Mouse (Mus musculus): Measurements from ENCODE around the gene Lect2.

The Lect2 gene

GRCm38 (mm10) chr13:56566336-56566735 is 18.0 kb upstream of the Lect2 start:
- ChIA-PET POLR2A (no interaction called here), CTCF (interaction anchor here (0.6 to 1.0 kb wide), 4 partner anchors 35 to 665 kb away, joined by 3 to 5 read pairs (median 4); no protein-coding TSS in a partner anchor)

- POLR2A ChIA-PET: no interaction called here
- CTCF ChIA-PET: interaction anchor here (0.5 to 1.7 kb wide), 20 partner anchors 9 to 1368 kb away, joined by 3 to 7 read pairs (median 4); no protein-coding TSS in a partner anchor
Measured at GRCm38 (mm10) chr13:56563075-56563474, 14.8 kb upstream of the Lect2 start.

- CTCF ChIA-PET: interaction anchor here in 1 of 4 experiments (0.7 kb wide), 1 partner anchor 86 kb away, joined by 3 read pairs; no protein-coding TSS in a partner anchor
- POLR2A ChIA-PET: no interaction called here
Measured at GRCm38 (mm10) chr13:56561129-56561528, 12.8 kb upstream of the Lect2 start.

- POLR2A ChIA-PET: interaction anchor here in 1 of 4 experiments (0.5 kb wide), 1 partner anchor 418 kb away, joined by 3 read pairs; no protein-coding TSS in a partner anchor
- CTCF ChIA-PET: no interaction called here
Measured at GRCm38 (mm10) chr13:56559841-56560370, 11.6 kb upstream of the Lect2 start.

- POLR2A ChIA-PET: no interaction called here
Measured at GRCm38 (mm10) chr13:56558811-56559210, 10.5 kb upstream of the Lect2 start.

GRCm38 (mm10) chr13:56556701-56557100 is 8.4 kb upstream of the Lect2 start:
- ChIA-PET CTCF (interaction anchor here in 3 of 4 experiments (0.5 to 1.6 kb wide), 4 partner anchors 14 to 202 kb away, joined by 3 to 6 read pairs (median 4); no protein-coding TSS in a partner anchor), POLR2A (no interaction called here)

More at GRCm38 (mm10) chr13:56558811-56559210, 10.5 kb upstream of the Lect2 start:
- CTCF ChIA-PET: interaction anchor here in 1 of 4 experiments (0.6 kb wide), 1 partner anchor 201 kb away, joined by 3 read pairs; no protein-coding TSS in a partner anchor

- CTCF ChIA-PET: interaction anchor here (0.5 to 2.1 kb wide), 10 partner anchors 13 to 203 kb away, joined by 3 to 7 read pairs (median 4); no protein-coding TSS in a partner anchor
- POLR2A ChIA-PET: no interaction called here
Measured at GRCm38 (mm10) chr13:56555957-56556356, 7.7 kb upstream of the Lect2 start.

- CTCF ChIA-PET: interaction anchor here (0.6 to 2.1 kb wide), 9 partner anchors 9 to 850 kb away, joined by 3 to 7 read pairs (median 4); no protein-coding TSS in a partner anchor
- POLR2A ChIA-PET: interaction anchor here in 2 of 4 experiments (0.6 to 1.1 kb wide), 2 partner anchors 15 to 606 kb away, joined by 3 read pairs; no protein-coding TSS in a partner anchor
Measured at GRCm38 (mm10) chr13:56554409-56554808, 6.1 kb upstream of the Lect2 start.

GRCm38 (mm10) chr13:56553923-56554322 is 5.6 kb upstream of the Lect2 start:
- POLR2A ChIA-PET: interaction anchor here in 1 of 4 experiments (1.1 kb wide), 1 partner anchor 15 kb away, joined by 3 read pairs; no protein-coding TSS in a partner anchor
- CTCF ChIA-PET: interaction anchor here in 3 of 4 experiments (0.6 to 2.1 kb wide), 6 partner anchors 9 to 205 kb away, joined by 3 to 6 read pairs (median 4); no protein-coding TSS in a partner anchor

- ChIA-PET CTCF (interaction anchor here in 2 of 4 experiments (1.0 to 1.1 kb wide), 3 partner anchors 11 to 155 kb away, joined by 3 to 4 read pairs (median 3); partner anchors contain the start of gene Fbxl21 (in 1 of the 2)), POLR2A (interaction anchor here in 1 of 4 experiments (1.2 kb wide), 1 partner anchor 30 kb away, joined by 3 read pairs; the partner anchor contains the start of gene Fbxl21)
Measured at GRCm38 (mm10) chr13:56551661-56552060, 3.4 kb upstream of the Lect2 start.

- POLR2A ChIA-PET: interaction anchor here in 1 of 4 experiments (1.3 kb wide), 1 partner anchor 29 kb away, joined by 3 read pairs; no protein-coding TSS in a partner anchor
- CTCF ChIA-PET: interaction anchor here in 1 of 4 experiments (0.8 kb wide), 1 partner anchor 719 kb away, joined by 3 read pairs; no protein-coding TSS in a partner anchor
Measured at GRCm38 (mm10) chr13:56550574-56550973, 2.3 kb upstream of the Lect2 start.

- ChIA-PET CTCF (interaction anchor here in 1 of 4 experiments (0.6 kb wide), 2 partner anchors 13 to 360 kb away, joined by 3 to 4 read pairs; no protein-coding TSS in a partner anchor), POLR2A (interaction anchor here in 1 of 4 experiments (1.0 kb wide), 1 partner anchor 27 kb away, joined by 3 read pairs; the partner anchor contains the start of gene Fbxl21)
Measured at GRCm38 (mm10) chr13:56549364-56549763, 1.1 kb upstream of the Lect2 start.

GRCm38 (mm10) chr13:56544956-56545355 is 3.3 kb downstream of the Lect2 start:
- POLR2A ChIA-PET: interaction anchor here in 1 of 4 experiments (0.6 kb wide), 1 partner anchor 1135 kb away, joined by 3 read pairs; no protein-coding TSS in a partner anchor
- CTCF ChIA-PET: no interaction called here

GRCm38 (mm10) chr13:56543805-56544204 is 4.5 kb downstream of the Lect2 start:
- ChIA-PET CTCF (interaction anchor here in 1 of 4 experiments (0.7 kb wide), 1 partner anchor 118 kb away, joined by 5 read pairs; no protein-coding TSS in a partner anchor), POLR2A (interaction anchor here in 1 of 4 experiments (1.1 kb wide), 1 partner anchor 11 kb away, joined by 3 read pairs; no protein-coding TSS in a partner anchor)

- POLR2A ChIA-PET: interaction anchor here in 2 of 4 experiments (0.6 to 0.8 kb wide), 2 partner anchors 65 to 291 kb away, joined by 3 read pairs; no protein-coding TSS in a partner anchor
- CTCF ChIA-PET: interaction anchor here in 1 of 4 experiments (0.6 kb wide), 1 partner anchor 215 kb away, joined by 4 read pairs; no protein-coding TSS in a partner anchor
Measured at GRCm38 (mm10) chr13:56539846-56540245, 8.5 kb downstream of the Lect2 start.

GRCm38 (mm10) chr13:56537026-56537425 is 11.3 kb downstream of the Lect2 start:
- POLR2A ChIA-PET: no interaction called here
- CTCF ChIA-PET: interaction anchor here in 1 of 4 experiments (1.2 kb wide), 1 partner anchor 15 kb away, joined by 8 read pairs; the partner anchor contains the start of gene Fbxl21

GRCm38 (mm10) chr13:56535570-56535969 is 12.7 kb downstream of the Lect2 start:
- ChIA-PET CTCF (interaction anchor here in 1 of 4 experiments (1.3 kb wide), 1 partner anchor 14 kb away, joined by 3 read pairs; the partner anchor contains the start of gene Fbxl21), POLR2A (interaction anchor here in 1 of 4 experiments (0.6 to 0.7 kb wide), 2 partner anchors 39 to 619 kb away, joined by 3 to 4 read pairs; no protein-coding TSS in a partner anchor)

GRCm38 (mm10) chr13:56534931-56535330 is 13.4 kb downstream of the Lect2 start:
- ChIA-PET CTCF (interaction anchor here in 2 of 4 experiments (0.5 to 1.3 kb wide), 2 partner anchors 13 to 231 kb away, joined by 3 to 5 read pairs; partner anchors contain the start of gene Fbxl21 (in 1 of the 2)), POLR2A (no interaction called here)

- CTCF ChIA-PET: interaction anchor here in 1 of 4 experiments (0.7 kb wide), 1 partner anchor 241 kb away, joined by 5 read pairs; no protein-coding TSS in a partner anchor
- POLR2A ChIA-PET: no interaction called here
Measured at GRCm38 (mm10) chr13:56529685-56530084, 18.6 kb downstream of the Lect2 start.
